Mouse (Mus musculus) lung, embryonic 16.5 days (tissue): ENCODE measurements around the gene Gm49387. TPM values are rescaled to one million over a fixed set of nuclear protein-coding genes. Genes with fewer than 3 reads are reported as not detected.
A peak's percentile ranks its signal among the peaks of the same experiment; 100 is the strongest.

Experiments
- ATAC-seq: fragments of 200-750 bp; cut with Nextera tagmentation; 2 replicates; pipeline ENCODE4 v1.8.0; 2017; ENCODE audit warnings: low read depth, mild to moderate bottlenecking, moderate library complexity
- H3K27ac ChIP-seq: fragments of 300-500 bp; sonication (generic); 2 replicates; pipeline ENCODE4 v1.5.1; 2014; ENCODE audit warnings: mild to moderate bottlenecking, control low read depth, low read length
- H3K27me3 ChIP-seq: fragments of 300-500 bp; sonication (generic); 2 replicates; pipeline ENCODE4 v1.6.1; 2014; ENCODE audit warnings: low read depth, low read length, mixed read lengths; ENCODE audit not compliant: control insufficient read depth, insufficient read depth
- H3K36me3 ChIP-seq: fragments of 300-500 bp; sonication (generic); 2 replicates; pipeline ENCODE4 v1.6.1; 2014; ENCODE audit warnings: low read length; ENCODE audit not compliant: control insufficient read depth, insufficient read depth
- H3K4me1 ChIP-seq: fragments of 300-500 bp; sonication (generic); replicated peaks from 2 replicates; pipeline ENCODE4 v1.6.1; 2014; ENCODE audit warnings: low read length, mixed read lengths; ENCODE audit not compliant: control insufficient read depth, insufficient read depth
- H3K4me2 ChIP-seq: fragments of 300-500 bp; sonication (generic); 2 replicates; pipeline ENCODE4 v1.6.1; 2014; ENCODE audit warnings: low read depth, low read length, control low read depth
- H3K4me3 ChIP-seq: fragments of 300-500 bp; sonication (generic); 2 replicates; pipeline ENCODE4 v1.5.1; 2014; ENCODE audit warnings: mild to moderate bottlenecking, low read length, control low read depth
- H3K9ac ChIP-seq: fragments of 300-500 bp; sonication (generic); 2 replicates; pipeline ENCODE4 v1.6.1; 2014; ENCODE audit warnings: low read length, control low read depth
- H3K9me3 ChIP-seq: fragments of 300-500 bp; sonication (generic); 2 replicates; pipeline ENCODE4 v1.6.1; 2016; ENCODE audit warnings: low read length; ENCODE audit not compliant: control insufficient read depth
- WGBS: fragments of 180-500 bp; shearing (Covaris S2); extraction: QIAGEN DNeasy Blood & Tissue Kit; methylation state at CpG from one replicate; pipeline ENCODE4 v1.1.7; 2014; 5-methylcytosine and 5-hydroxymethylcytosine counted together
- polyA plus RNA-seq: library from polyadenylated mRNA; unstranded; fragments of >200 nt; fragmentation: Nextera tagmentation; extraction: Ambion mirVana; gene quantifications from 2 replicates; pipeline ENCODE4 v1.2.1, GENCODE M21; 2015

Gm49387 gene
- polyA plus RNA-seq, 1 experiment from 2014 or later = 1.6 TPM

DNA sequence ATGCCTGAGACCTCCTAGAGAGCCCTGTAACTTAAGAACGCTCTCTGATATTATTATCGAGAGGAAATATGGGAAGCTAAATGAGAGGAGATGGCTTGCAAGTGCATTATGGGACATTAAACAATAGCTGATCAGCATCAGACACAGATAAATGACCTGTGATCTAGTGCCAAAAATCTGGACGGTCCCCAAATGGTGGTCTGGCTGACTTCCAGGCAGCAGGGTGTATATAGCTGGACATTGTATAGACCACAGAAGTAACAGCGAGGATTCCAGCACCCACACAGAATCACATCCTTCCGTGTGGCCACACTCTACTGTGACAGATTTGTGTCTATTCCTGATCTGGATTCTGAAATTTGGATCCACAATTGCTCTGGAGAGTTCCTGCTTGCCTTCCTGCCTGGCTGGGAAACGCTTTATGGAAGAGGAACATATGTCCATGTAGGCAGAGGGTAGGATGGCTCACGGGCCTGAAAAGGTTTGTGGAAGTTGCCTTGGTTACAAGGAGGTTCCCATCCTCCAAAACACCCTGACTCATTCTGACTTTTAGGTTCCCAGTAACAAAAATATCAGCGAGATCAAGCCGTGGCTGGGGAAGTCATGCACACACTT, 68.0 kb downstream of the Gm49387 start:
- ATAC-seq = no peak
- WGBS = 45% methylated on average over 9 of the region's 9 CpGs
- Histone ChIP-seq H3K27ac (no peak overlapping the region), H3K27me3 (no peaks in the 10 kb centered on the region), H3K4me2 (no peak overlapping the region), H3K9ac (no peak overlapping the region), H3K9me3 (no peaks in the 10 kb centered on the region), H3K36me3 (no peaks in the 10 kb centered on the region), H3K4me3 (no peak overlapping the region), H3K4me1 (peaks cover 6% of the 10 kb centered on the region)

DNA sequence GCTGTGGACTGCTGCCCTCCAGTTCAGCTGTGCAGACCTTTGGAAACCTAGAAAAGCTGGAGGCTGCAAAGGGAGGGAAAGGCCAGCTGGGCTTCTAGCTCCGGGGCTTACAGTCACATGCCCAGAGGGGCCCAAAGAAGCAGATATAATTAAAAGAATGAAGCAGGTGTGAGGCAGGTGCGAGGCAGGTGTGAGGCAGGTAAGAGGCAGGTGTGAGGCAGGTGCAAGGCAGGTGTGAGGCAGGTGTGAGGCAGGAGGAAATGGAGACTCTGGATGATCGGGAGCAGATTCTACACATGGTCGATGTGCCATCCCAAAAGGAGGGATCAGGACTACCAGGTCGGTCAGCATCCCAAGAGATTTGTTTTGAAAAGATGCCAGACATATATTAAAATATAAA, 69.3 kb downstream of the Gm49387 start:
- ATAC-seq = no peak
- Histone ChIP-seq H3K4me1 (peaks cover 6% of the 10 kb centered on the region), H3K27me3 (no peaks in the 10 kb centered on the region), H3K9me3 (no peaks in the 10 kb centered on the region), H3K4me2 (no peak overlapping the region), H3K36me3 (no peaks in the 10 kb centered on the region), H3K9ac (no peak overlapping the region), H3K4me3 (no peak overlapping the region), H3K27ac (no peak overlapping the region)
- WGBS = 84% methylated on average over 5 of the region's 5 CpGs

DNA sequence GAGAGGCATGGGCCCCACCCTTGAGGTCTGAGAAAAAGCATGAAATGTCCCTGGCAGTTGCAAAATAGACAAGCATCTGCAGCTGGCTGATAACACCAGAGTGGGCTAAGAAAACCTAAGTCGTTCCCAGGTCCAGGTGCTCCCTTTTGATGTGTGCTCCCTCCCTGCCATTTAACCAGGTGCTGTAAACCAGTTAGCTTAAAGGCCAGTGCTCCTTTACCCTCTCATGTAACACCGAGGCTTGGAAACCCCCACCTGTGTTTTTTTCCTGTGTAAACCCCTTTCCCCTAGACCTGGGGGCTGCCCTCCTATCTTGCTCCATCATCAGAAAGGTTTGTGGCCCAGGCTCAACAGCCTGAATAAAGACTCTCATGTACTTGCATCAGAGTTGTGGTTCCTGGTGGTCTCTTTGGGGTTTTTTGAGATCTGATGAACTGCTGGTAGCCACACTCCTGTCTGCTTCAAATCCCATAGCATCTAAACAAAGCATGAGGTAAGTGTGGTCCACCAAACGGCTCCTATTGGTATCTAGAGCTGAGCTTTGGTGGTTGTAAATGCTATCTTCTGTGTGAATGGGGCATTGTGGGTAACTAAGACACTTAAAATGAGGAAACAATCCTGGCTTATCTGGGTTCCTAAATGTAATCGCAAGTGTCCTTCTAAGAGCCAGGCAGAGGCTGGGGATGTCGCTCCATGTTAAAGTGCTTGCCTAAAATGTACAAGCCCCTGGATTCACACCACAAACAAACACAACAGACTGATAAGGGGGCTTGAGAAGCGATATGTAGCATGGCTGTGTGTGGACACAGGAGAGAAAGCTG, 70.3 kb downstream of the Gm49387 start:
- 40% methylated on average over 6 of the region's 6 CpGs for WGBS
- no peak overlapping the region for H3K4me2 ChIP-seq
- H3K27ac ChIP-seq = no peak overlapping the region
- no peak overlapping the region for H3K4me3 ChIP-seq
- no peaks in the 10 kb centered on the region for H3K9me3 ChIP-seq
- H3K27me3 ChIP-seq = no peaks in the 10 kb centered on the region
- no peak overlapping the region for H3K9ac ChIP-seq
- ATAC-seq = no peak
- H3K36me3 ChIP-seq = no peaks in the 10 kb centered on the region
- peaks cover 10% of the 10 kb centered on the region for H3K4me1 ChIP-seq

DNA sequence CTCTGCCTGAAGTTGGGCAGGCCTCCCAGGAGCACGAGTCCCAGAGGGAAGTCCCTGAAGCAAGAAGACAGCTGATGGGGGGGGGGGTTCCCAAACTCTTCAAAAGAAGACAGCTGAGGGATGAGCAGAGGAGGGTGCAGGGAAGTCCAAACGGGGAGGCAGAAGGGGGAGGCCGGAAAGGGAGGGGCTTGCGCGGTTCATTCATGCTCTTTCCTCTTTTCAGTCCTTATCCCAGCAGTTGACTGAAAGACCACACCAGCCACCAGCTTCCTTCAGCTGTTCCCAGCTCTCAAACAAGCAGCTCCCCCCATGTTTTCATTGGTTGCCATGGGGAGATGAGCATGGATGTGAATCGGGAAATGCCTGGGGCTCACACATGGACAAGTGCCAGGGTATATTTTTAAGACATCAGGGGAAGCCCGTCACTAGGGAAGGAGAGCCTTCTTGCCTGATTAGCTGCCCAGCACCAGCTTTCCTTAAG, 71.5 kb downstream of the Gm49387 start:
- H3K27ac ChIP-seq = no peak overlapping the region
- 41% methylated on average over 7 of the region's 7 CpGs for WGBS

DNA sequence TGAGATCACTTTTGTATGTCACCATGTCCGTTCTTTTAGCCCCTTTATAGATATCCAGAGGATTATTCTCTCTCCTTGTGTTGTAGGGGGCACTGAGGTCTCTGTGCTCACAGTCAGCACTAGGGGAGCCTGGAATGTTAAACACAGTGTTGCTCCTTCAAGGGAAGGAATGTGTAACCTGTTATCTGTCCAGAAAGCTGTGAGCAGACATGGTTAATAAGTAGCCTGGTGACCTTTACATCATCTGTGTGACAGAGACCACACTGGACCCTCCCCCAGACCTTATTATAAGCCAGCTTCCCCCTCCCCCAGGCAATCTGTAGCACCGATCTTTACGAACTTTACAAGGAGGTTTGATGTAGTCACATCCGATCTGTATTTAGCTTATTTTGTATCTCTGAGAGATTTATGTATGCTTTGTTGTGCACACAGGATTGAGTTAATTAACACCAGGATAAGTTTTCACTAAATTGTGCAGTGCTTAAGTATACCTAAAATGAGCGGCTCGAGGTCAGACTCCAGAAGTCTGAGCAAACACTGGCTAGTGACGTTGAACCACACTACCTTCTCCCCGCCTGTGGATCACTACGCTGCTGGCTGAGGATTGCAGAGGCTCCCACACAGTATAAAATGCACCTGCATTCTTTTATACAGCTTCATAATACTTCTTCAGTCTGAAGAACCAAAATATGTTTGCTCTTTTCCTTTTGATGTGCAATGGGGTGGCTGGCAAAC, 75.0 kb downstream of the Gm49387 start:
- H3K36me3 ChIP-seq = no peaks in the 10 kb centered on the region
- peak overlapping the region; percentile 21; the same call in 1 of the 2 replicates for H3K27ac ChIP-seq
- H3K4me1 ChIP-seq = peaks cover 19% of the 10 kb centered on the region
- H3K27me3 ChIP-seq = no peaks in the 10 kb centered on the region
- H3K4me2 ChIP-seq = no peak overlapping the region
- H3K9ac ChIP-seq = no peak overlapping the region
- no peaks in the 10 kb centered on the region for H3K9me3 ChIP-seq
- 49% methylated on average over 9 of the region's 9 CpGs for WGBS
- ATAC-seq = no peak
- no peak overlapping the region for H3K4me3 ChIP-seq

More for the DNA sequence above, 71.5 kb downstream of the Gm49387 start:
- no peak overlapping the region for H3K4me2 ChIP-seq
- H3K4me1 ChIP-seq = peaks cover 19% of the 10 kb centered on the region
- H3K4me3 ChIP-seq = no peak overlapping the region
- no peaks in the 10 kb centered on the region for H3K36me3 ChIP-seq
- peak; percentile 37 for ATAC-seq
- no peaks in the 10 kb centered on the region for H3K9me3 ChIP-seq
- no peaks in the 10 kb centered on the region for H3K27me3 ChIP-seq
- no peak overlapping the region for H3K9ac ChIP-seq

DNA sequence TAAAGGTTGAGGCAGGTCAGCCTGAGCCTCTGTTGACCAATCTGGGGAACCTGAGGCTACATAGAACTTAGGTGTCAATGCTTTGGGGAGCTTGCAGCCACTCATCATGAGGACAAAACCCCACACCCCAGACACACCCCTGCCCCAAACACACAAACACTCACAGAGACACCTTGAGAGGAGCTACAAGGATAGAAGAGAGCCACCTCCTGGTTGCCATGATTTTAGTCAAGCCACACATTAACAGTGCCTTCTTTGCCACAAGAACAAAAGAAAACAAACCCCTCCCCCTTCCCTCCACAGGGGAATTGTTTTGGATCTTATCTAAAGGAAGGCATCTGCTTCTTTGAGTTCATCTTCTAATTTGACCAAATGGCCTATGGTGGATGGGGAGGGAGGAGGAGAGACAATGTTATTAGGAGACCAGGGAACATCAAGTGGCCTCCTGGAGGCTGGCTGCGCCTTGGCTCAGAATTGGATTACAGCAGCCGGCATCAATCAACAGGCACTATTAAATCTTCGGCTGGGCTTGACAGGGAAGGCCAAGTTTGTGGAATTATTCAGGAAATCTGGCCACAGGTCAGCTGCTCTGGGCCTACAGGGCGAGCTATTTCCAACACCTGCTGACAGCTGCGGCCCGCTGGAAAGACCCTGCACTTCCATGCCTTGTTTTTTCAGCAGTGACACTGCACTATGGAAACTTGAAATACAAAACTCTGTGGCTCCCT, 76.1 kb downstream of the Gm49387 start:
- Histone ChIP-seq H3K4me2 (no peak overlapping the region), H3K27ac (no peak overlapping the region), H3K9ac (no peak overlapping the region), H3K4me3 (no peak overlapping the region), H3K27me3 (no peaks in the 10 kb centered on the region), H3K9me3 (no peaks in the 10 kb centered on the region), H3K4me1 (peaks cover 22% of the 10 kb centered on the region), H3K36me3 (no peaks in the 10 kb centered on the region)
- WGBS = 9% methylated on average over 6 of the region's 6 CpGs
- peak; percentile 89 for ATAC-seq

DNA sequence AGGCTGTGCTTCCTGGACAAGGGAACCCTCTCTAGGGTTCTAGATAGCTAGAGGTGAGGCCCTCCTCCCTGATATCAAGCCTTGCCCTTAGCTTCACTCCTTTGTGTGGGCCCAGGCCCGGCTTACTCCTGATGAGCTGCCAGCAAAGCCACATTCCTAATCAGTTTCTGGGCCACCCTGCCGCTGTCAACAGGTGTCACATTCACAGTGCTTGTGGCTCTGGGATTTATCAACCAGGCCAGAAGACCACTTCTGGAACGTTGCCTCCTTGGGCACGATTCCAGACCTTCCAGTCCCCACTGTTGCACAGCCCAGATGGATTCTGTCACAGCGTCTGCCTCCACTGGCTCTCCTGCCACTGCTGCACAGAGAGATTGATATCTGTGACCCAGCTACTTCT, 79.8 kb downstream of the Gm49387 start:
- ATAC-seq = peak; percentile 65
- Histone ChIP-seq H3K27ac (no peak overlapping the region), H3K4me3 (no peak overlapping the region), H3K9ac (no peak overlapping the region), H3K36me3 (no peaks in the 10 kb centered on the region), H3K4me1 (peaks cover 25% of the 10 kb centered on the region), H3K9me3 (no peaks in the 10 kb centered on the region), H3K27me3 (no peaks in the 10 kb centered on the region), H3K4me2 (no peak overlapping the region)
- WGBS = 18% methylated on average over 5 of the region's 5 CpGs

DNA sequence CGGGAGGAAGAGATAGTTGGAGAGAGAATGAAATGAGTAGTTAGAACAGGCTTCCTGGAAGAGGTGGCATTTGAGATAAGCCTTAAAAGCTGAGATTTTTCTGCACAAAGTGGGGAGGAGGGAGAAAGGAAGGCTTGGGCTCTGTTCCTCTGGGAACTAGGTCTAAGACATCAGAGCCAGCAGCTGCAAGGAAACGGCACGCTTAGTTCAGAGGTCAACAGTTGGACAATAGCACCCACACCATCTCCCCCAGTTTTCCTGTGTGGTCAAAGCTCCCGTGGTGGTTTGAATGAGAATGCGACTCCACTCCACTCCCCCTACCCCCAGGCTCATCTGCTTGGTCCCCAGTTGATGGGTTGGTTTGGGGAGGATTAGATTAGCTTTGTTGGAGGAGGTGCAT, 81.5 kb downstream of the Gm49387 start:
- no peak overlapping the region for H3K9ac ChIP-seq
- H3K27ac ChIP-seq = no peak overlapping the region
- no peaks in the 10 kb centered on the region for H3K9me3 ChIP-seq
- peaks cover 12% of the 10 kb centered on the region for H3K4me1 ChIP-seq
- no peaks in the 10 kb centered on the region for H3K36me3 ChIP-seq
- peak; percentile 67 for ATAC-seq
- 28% methylated on average over 5 of the region's 5 CpGs for WGBS
- no peak overlapping the region for H3K4me3 ChIP-seq
- no peaks in the 10 kb centered on the region for H3K27me3 ChIP-seq
- no peak overlapping the region for H3K4me2 ChIP-seq
